Mouse (Mus musculus) olfactory bulb, adult 2 months (tissue): Measurements from ENCODE around the gene Lrrc8c.

Experiments used
- CTCF ChIP-seq: fragments of 200-500 bp; IDR thresholded peaks from 2 replicates; pipeline ENCODE4 v1.5.1; 2012; ENCODE audit warnings: low read depth, mild to moderate bottlenecking, low read length, moderate library complexity; ENCODE audit not compliant: insufficient read depth
- POLR2A ChIP-seq: fragments of 200-500 bp; IDR thresholded peaks from 2 replicates; pipeline ENCODE4 v1.6.1; 2012; ENCODE audit warnings: mild to moderate bottlenecking, low read depth, low read length, moderate library complexity; ENCODE audit not compliant: insufficient read depth

DNA sequence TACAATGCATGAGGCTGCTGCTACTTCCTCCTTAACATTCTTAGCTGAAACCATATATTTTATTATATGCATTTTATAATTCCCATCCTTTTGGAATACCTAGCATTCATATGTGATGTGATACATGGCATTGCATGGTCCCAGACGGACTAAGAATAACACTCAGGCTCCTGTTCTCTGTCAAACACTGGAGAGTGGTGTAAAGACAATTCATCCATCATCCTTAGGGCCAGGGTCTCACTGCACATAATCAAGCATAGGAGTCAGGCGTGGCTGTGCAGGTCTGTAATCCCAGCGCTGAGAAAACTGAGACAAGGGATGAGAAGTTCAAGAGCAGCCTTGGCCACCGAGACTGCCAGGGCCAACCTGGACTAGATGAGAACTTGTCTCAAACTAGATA is 69.5 kb downstream of the Lrrc8c start:
- no peak for TF ChIP-seq CTCF
- no peak for TF ChIP-seq POLR2A
